Mouse (Mus musculus) liver, adult 2 months (tissue): Measurements from ENCODE around the gene Rab39. TPM values are rescaled to one million over a fixed set of nuclear protein-coding genes. Genes with fewer than 3 reads are reported as not detected.
A peak's percentile ranks its signal among the peaks of the same experiment; 100 is the strongest.

Experiments
- DNase-seq: peaks from one replicate; pipeline ENCODE4 v3.0.0-alpha.2; 2011; ENCODE audit warnings: low read depth, low spot score; ENCODE audit errors: extremely low read depth
- H3K27ac ChIP-seq: fragments of 200-500 bp; replicated peaks from 2 replicates; pipeline ENCODE4 v1.5.1; 2012; ENCODE audit warnings: low read depth, mild to moderate bottlenecking, control low read depth, inconsistent platforms, low read length; ENCODE audit not compliant: insufficient read depth
- H3K27me3 ChIP-seq: fragments of 200-500 bp; 2 replicates; pipeline ENCODE4 v1.6.1; 2012; ENCODE audit warnings: mild to moderate bottlenecking, moderate library complexity, low read length, inconsistent platforms; ENCODE audit not compliant: control insufficient read depth, insufficient read depth
- H3K36me3 ChIP-seq: fragments of 200-500 bp; 2 replicates; pipeline ENCODE4 v1.6.1; 2012; ENCODE audit warnings: low read length, inconsistent platforms; ENCODE audit not compliant: control insufficient read depth, insufficient read depth
- H3K4me1 ChIP-seq: fragments of 200-500 bp; 2 replicates; pipeline ENCODE4 v1.6.1; 2011; ENCODE audit warnings: low read length; ENCODE audit not compliant: control insufficient read depth, insufficient read depth
- H3K4me3 ChIP-seq: fragments of 200-500 bp; 2 replicates; pipeline ENCODE4 v1.5.1; 2011; ENCODE audit warnings: low read depth, mild to moderate bottlenecking, control low read depth, low read length, moderate library complexity; ENCODE audit not compliant: insufficient read depth
- H3K79me2 ChIP-seq: fragments of 200-500 bp; 2 replicates; pipeline ENCODE4 v1.6.1; 2012; ENCODE audit warnings: inconsistent platforms, mild to moderate bottlenecking, low read length, moderate library complexity; ENCODE audit not compliant: control insufficient read depth, insufficient read depth
- H3K9ac ChIP-seq: fragments of 200-500 bp; 2 replicates; pipeline ENCODE4 v1.6.1; 2012; ENCODE audit warnings: low read depth, mild to moderate bottlenecking, control low read depth, inconsistent platforms, low read length
- CTCF ChIP-seq: fragments of 200-500 bp; IDR thresholded peaks from 2 replicates; pipeline ENCODE4 v1.5.1; 2011; ENCODE audit warnings: low read depth, low read length, control low read depth
- POLR2A ChIP-seq: fragments of 200-500 bp; IDR thresholded peaks from 2 replicates; pipeline ENCODE4 v1.6.1; 2011; ENCODE audit warnings: low read length, control low read depth; ENCODE audit not compliant: insufficient read depth; ENCODE audit errors: extremely low read depth
- WGBS: fragments of 180-500 bp; shearing (Covaris S2); methylation state at CpG from one replicate; pipeline ENCODE4 v1.1.7; 2018; 5-methylcytosine and 5-hydroxymethylcytosine counted together
- polyA plus RNA-seq: library from polyadenylated mRNA; depleted of rRNA; stranded (reverse); fragments of >200 nt; gene quantifications from 2 replicates; pipeline ENCODE4 v1.2.3, GENCODE M21; 2012; rRNA removed
- total RNA-seq: library from RNA; depleted of rRNA; stranded (reverse); fragments of >200 nt; gene quantifications from 2 replicates; pipeline ENCODE4 v1.2.3, GENCODE M21; 2014; rRNA removed

Gene Rab39
- 0.83 and 1.0 TPM in 2 replicates for total RNA-seq
- polyA plus RNA-seq, result 0.10 and 0.26 TPM in 2 replicates

DNA sequence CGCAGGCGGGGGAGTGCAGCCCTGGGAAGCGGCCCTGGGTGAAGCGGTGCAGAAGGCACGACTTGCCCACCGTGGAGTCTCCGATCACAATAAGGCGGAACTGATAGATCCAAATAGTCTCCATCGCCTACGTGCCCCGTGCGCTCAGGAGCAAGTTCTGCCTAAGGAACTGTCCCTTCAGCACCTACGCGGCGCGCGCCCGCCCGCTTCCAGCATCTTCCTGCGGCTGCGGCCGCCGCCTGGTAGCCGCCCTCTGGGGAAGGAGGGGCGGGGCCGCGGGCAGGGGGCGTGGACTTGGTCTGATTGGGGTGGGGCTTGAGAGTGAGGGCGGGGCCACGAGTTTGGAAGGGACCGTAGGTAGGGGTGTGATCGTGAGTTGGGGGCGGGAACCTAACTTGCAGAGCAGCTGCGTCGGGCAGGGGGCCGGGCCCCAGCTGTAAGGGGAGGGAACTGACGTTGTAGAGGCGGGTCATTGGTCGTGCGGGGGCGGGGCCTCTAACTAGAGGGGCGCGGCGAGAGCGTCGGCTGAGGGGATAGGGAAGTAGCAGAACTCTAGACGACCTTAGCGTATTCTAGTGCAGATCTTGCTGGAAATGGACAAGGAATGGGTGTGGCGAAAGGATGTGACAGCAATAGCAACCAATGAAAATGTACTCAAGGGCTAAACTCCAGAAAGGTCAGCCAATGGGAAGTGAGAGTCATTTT is at the start of gene Rab39:
TSS of gene Rab39 (minus strand) at position 241 of the 705 bp plus-strand sequence.
- Histone ChIP-seq H3K27me3 (peaks cover 16% of the 10 kb centered on the region; the same call in 1 of the 2 replicates), H3K4me3 (peak within 1 kb of the TSS; percentile 53), H3K27ac (peak within 1 kb of the TSS; percentile 24), H3K9ac (peak within 1 kb of the TSS; percentile 38; the same call in 1 of the 2 replicates), H3K36me3 (no peaks in the 10 kb centered on the region), H3K4me1 (no peaks in the 10 kb centered on the region), H3K79me2 (no peaks in the 10 kb centered on the region)
- peak; percentile 52 for DNase-seq
- TF ChIP-seq POLR2A, result no peak
- TF ChIP-seq CTCF, result no peak
- WGBS, result 2% methylated on average over 49 of the region's 49 CpGs

- H3K4me1 ChIP-seq, result no peaks in the 10 kb centered on the region
- H3K9ac ChIP-seq, result no peak overlapping the region
- H3K4me3 ChIP-seq, result no peak overlapping the region
- no peak for DNase-seq
- 0 out of 2 replicates have a peak, but pooled peaks cover 2% of the 10 kb centered on the region for H3K27me3 ChIP-seq
- H3K36me3 ChIP-seq, result no peaks in the 10 kb centered on the region
- no peak overlapping the region for H3K27ac ChIP-seq
- no peaks in the 10 kb centered on the region for H3K79me2 ChIP-seq
- no peak for TF ChIP-seq CTCF
- no peak for TF ChIP-seq POLR2A
Measured at GRCm38 (mm10) chr9:53754801-53755200, 48.8 kb upstream of the Rab39 start.

DNA sequence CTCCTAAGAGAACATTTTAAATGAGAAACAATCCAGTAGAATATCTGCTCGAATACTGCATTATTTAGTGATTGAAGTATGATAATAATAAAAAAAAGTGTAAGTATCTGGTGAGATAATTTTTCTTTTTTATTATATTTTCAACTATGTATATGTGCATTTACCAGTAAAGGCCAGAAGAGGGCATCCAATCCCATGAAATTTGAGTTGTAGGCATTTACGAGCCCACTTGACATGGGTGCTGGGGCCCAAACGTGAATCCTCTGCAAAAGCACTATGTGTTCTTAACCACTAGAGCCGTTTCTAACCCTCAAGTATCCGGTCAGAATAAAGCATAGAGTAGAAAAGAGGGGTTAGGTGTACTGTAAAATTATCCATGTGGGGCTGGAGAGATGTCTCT is 44.9 kb upstream of the Rab39 start:
- H3K36me3 ChIP-seq, result no peaks in the 10 kb centered on the region
- peak; percentile 9 for DNase-seq
- no peak overlapping the region for H3K9ac ChIP-seq
- H3K79me2 ChIP-seq, result no peaks in the 10 kb centered on the region
- no peak overlapping the region for H3K27ac ChIP-seq
- H3K4me3 ChIP-seq, result no peak overlapping the region
- no peaks in the 10 kb centered on the region for H3K27me3 ChIP-seq
- TF ChIP-seq CTCF, result no peak
- 42% methylated on average over 5 of the region's 5 CpGs for WGBS
- no peaks in the 10 kb centered on the region for H3K4me1 ChIP-seq

DNA sequence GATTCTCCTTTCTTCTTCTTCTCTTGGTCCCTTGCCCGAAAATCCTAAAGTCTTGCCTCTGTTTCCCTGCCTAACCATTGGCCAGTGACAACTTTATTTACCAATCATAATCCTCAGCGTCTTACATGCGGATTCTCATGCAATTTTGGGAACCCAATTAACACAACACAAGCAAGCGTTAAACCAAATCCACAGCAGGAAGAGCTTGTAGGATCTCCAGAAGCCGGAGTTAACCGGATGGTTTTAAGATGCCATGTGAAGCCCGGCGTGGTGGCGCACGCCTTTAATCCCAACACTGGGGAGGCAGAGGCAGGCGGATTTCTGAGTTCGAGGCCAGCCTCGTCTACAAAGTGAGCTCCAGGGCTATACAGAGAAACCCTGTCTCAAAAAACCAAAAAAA is 44.4 kb upstream of the Rab39 start:
- 80% methylated on average over 13 of the region's 13 CpGs for WGBS
- H3K79me2 ChIP-seq, result no peaks in the 10 kb centered on the region
- H3K4me3 ChIP-seq, result no peak overlapping the region
- no peak overlapping the region for H3K9ac ChIP-seq
- no peaks in the 10 kb centered on the region for H3K27me3 ChIP-seq
- H3K4me1 ChIP-seq, result no peaks in the 10 kb centered on the region
- TF ChIP-seq POLR2A, result no peak
- no peak for TF ChIP-seq CTCF
- no peak for DNase-seq
- no peaks in the 10 kb centered on the region for H3K36me3 ChIP-seq
- H3K27ac ChIP-seq, result no peak overlapping the region

- TF ChIP-seq POLR2A (no peak), CTCF (no peak)
- Histone ChIP-seq H3K4me3 (no peak overlapping the region), H3K9ac (no peak overlapping the region), H3K36me3 (no peaks in the 10 kb centered on the region), H3K4me1 (no peaks in the 10 kb centered on the region), H3K27ac (no peak overlapping the region), H3K27me3 (no peaks in the 10 kb centered on the region), H3K79me2 (no peaks in the 10 kb centered on the region)
- peak; percentile 6 for DNase-seq
- WGBS, result 39% methylated on average over 3 of the region's 3 CpGs
Measured at GRCm38 (mm10) chr9:53740829-53741404, 34.9 kb upstream of the Rab39 start.

DNA sequence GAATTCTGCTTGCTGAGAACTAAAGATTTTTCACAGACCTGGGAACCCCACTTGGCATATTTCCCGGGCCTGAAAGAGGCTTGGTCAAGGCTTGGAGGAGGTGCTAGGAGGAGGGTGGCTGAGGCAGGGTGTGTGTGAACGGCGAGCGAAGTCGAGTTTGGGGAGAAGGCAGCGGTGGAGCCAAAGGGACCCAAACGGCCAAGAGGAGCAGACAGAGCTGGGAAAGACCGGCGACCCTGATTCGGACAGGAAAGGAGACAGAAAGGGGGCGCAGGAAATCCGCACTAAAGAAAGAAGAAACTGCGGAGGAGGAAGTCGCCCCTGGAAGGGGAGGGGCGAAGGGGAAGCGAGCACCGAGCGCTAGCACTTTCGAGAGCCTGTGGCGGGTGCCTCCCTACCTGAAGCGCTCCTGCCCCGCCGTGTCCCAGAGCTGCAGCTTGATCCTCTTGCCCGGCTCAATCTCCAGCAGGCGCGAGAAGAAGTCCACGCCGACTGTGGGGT is 491 bp downstream of the Rab39 start:
- Histone ChIP-seq H3K79me2 (no peaks in the 10 kb centered on the region), H3K27ac (peak overlapping the region; percentile 24), H3K36me3 (no peaks in the 10 kb centered on the region), H3K27me3 (peaks cover 16% of the 10 kb centered on the region; the same call in 1 of the 2 replicates), H3K4me3 (peak overlapping the region; percentile 53), H3K9ac (peak overlapping the region; percentile 38; the same call in 1 of the 2 replicates), H3K4me1 (no peaks in the 10 kb centered on the region)
- DNase-seq, result no peak
- no peak for TF ChIP-seq CTCF
- no peak for TF ChIP-seq POLR2A
- 2% methylated on average over 28 of the region's 28 CpGs for WGBS
